Mouse (Mus musculus) large intestine, adult 2 months (tissue): Measurements from ENCODE around the gene Ccn5. TPM values are rescaled to one million over a fixed set of nuclear protein-coding genes. Genes with fewer than 3 reads are reported as not detected.

ENCODE experiments used
- DNase-seq: peaks from one replicate; pipeline ENCODE4 v3.0.0-alpha.2; 2012; ENCODE audit warnings: low read depth, low spot score
- WGBS: fragments of 180-500 bp; shearing (Covaris S2); methylation state at CpG from one replicate; pipeline ENCODE4 v1.1.7; 2018; 5-methylcytosine and 5-hydroxymethylcytosine counted together
- polyA plus RNA-seq: library from polyadenylated mRNA; depleted of rRNA; stranded (reverse); fragments of >200 nt; gene quantifications from 2 replicates; pipeline ENCODE4 v1.2.3, GENCODE M21; 2012; rRNA removed

Gene Ccn5
- polyA plus RNA-seq, 1 experiment: 0.46 TPM

DNA sequence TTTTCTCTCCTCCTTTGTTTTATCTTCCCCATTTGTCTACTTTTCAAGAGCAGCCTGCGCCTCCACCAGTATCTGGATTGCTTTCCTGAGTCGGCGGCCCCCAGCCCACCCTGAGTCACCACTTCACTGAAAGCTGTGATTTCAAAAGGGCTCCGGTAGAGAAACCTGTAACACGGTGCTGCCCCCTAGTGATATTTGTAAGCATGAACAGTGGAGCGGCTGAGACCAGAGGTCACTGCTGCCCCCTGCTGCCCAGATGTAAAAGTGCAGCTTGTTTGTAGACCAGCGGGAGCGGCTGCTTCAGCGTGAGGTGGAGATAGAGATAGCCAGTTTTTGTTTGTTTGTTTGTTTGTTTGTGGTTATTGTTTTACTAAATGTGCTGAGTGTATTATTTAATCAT is 17.4 kb downstream of the Ccn5 start:
- WGBS: 20% methylated on average over 9 of the region's 9 CpGs
- peak; percentile 38 for DNase-seq

GRCm38 (mm10) chr2:163839519-163839918 is 18.9 kb downstream of the Ccn5 start:
- WGBS: 21% methylated on average over 6 of the region's 6 CpGs
- peak; percentile 44 for DNase-seq

DNA sequence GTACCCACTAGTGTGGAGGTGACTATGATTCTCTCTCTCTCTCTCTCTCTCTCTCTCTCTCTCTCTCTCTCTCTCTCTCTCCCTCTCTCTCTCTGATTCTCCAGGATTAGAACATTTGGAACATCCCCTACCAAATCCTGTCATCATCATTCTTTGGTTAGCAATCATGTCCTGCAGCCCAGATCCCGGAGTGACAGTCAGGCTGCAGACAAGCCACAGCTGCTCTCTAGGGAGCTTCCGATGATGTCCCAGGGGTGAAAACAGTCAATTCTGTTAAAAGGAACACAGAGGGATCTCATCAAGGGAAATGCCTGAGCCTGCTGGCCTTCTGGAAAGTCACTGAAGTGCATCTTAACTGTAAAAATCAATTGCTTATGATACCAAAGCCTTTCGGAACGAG is 21.4 kb downstream of the Ccn5 start:
- no peak for DNase-seq
- 70% methylated on average over 4 of the region's 4 CpGs for WGBS

DNA sequence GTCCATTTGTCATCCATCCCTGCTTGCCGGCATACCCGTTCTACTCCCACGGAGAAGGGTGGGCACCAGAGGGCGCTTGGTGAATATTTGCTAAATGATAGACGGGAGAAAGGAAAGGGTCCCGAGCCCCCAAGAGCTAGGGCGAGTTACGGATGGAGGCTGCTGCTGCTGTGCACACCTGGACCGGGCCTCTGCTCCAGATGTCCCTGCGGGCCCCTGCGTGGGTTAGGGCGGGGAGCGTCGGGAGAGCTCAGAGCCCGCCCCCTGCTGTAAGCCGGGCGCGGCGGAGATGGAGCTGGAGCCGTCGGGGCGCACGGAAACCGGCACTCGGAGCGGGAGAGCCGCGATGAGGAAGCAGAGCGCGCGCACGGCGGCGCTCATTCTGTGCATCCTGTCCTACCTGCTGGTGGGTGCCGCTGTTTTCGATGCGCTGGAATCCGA is 32.8 kb downstream of the Ccn5 start, which contains the start of gene Kcnk15:
Gene Kcnk15, plus strand, starts transcription at position 191 of the 441 bp plus-strand sequence.
- 2% methylated on average over 38 of the region's 38 CpGs for WGBS
- no peak for DNase-seq

GRCm38 (mm10) chr2:163857233-163857632 is 36.6 kb downstream of the Ccn5 start:
- whole genome bisulfite sequencing: 68% methylated on average over 6 of the region's 6 CpGs
- DNase-seq: no peak

- 14% methylated on average over 50 of the region's 50 CpGs for WGBS
- DNase-seq: no peak
Observed at GRCm38 (mm10) chr2:163858254-163858947, 37.7 kb downstream of the Ccn5 start.

- WGBS: 88% methylated on average over 5 of the region's 5 CpGs
- no peak for DNase-seq
Observed at GRCm38 (mm10) chr2:163865311-163865710, 44.6 kb downstream of the Ccn5 start.

DNA sequence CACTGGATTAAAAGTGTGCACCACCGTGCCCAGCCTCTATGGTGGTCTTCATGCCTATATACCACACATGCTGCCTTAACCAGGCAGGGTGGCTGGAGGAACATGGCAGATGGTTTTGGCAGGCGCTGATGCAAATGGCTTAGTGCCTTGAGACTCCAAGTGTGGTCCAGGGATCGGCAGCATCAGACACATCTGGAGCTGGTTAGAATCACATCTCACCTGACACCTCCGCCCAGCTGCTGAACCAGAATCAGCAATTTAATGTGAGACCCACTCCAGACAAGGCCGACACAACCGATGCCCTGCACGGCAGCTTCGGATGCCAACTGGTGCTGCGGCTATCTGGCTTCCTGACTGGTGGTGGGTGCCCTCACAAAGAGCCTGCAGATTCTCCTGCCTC is 45.4 kb downstream of the Ccn5 start:
- no peak for DNase-seq
- 89% methylated on average over 9 of the region's 9 CpGs for WGBS

DNA sequence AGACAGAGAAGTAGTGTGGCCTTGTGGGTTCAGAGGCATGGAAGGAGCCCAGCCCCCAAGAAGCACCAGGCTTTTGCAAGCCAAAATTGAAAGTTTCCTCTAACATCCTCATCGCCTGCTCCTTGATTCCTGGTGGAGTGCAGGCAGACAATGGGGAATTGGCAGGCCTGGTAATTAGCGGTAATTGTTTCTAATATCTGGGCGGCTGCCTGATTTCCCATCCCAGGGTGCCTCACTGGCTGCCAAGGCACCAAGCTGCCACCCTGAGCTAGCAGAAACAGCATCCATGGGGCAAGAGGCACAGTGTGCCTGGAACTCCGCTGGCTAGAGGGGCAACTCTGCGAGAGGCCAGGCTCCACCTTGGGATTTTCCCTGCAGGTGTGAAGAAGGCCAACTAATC is 49.1 kb downstream of the Ccn5 start:
- DNase-seq: no peak
- 78% methylated on average over 5 of the region's 5 CpGs for WGBS

DNA sequence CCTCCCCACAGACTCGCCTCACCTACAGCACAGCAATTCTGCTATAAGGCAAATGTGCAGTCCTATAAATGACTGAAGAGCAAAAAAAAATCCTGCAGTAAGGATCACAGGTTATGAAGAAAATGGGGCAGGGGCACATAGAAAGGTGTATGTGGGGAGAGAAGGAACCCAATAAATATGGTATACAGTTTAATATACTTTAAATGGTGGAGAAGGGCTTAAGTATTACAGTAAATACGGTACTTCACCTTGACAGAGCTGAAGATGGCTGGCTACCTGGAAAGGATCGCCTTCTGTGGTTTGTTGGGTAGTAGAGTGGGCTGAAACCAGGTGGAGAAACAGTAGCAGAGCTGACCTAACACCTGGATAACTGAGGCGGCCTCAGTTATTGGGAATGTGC is 50.6 kb downstream of the Ccn5 start:
- WGBS: 86% methylated on average over 4 of the region's 4 CpGs
- no peak for DNase-seq

DNA sequence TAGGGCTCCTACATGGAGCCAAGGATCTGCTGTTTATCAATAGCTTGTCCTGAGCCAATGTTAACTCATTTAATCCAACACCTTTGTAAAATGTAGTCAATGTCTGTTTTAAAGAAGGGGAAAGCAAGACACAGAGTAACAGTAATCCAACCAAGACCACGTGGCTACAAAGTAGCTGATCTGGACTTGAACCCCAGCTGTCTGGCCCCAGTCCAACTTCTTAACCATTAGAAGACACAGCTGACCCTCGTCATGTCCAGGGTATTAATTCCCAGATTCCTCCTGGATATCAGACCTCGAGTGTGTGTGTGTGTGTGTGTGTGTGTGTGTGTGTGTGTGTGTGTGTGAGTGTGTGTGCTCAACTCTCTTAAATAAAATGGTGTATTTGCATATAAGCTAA is 51.2 kb downstream of the Ccn5 start:
- no peak for DNase-seq
- 43% methylated on average over 3 of the region's 3 CpGs for WGBS

DNA sequence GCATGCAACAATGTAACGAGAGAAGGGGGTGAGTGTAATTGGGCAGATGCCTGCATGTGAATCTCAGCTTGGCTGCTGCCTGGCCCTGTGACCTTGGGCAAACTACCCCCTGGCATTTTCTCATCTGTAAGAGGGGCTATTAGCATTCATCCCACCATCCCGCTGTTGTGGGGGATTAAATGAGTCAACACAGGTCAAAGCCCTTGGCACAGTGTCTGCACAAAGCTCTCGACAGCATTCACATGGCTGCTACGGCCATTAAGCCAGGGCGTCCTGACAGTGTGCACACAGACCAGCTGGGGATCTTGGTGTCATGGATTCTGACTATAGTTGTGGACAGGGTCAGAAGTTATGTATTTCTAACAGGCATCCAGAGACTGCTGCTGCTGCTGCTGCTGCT is 54.2 kb downstream of the Ccn5 start:
- WGBS: 62% methylated on average over 5 of the region's 5 CpGs
- no peak for DNase-seq

DNA sequence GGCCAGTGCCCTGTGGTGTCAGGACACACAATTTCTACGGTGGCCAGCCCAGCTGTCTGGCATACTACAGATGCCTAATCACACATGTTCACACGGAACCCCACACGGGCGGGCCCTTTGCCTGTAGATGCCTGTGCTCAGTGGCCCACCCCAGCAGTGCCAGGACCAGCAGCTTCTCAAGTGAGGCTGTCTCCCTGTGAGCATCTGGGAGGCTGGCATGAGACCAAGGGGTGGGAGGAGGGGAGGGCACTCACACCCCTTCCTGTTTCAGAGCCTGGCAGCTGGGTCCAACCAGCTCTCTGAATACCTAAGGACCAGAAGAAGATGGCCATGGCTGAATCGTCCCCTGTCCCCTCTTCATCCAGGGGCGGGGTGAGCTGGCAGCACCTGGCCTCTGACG is 54.8 kb downstream of the Ccn5 start:
- no peak for DNase-seq
- WGBS: 73% methylated on average over 7 of the region's 7 CpGs

GRCm38 (mm10) chr2:163876830-163877498 is 56.3 kb downstream of the Ccn5 start:
- no peak for DNase-seq
- 70% methylated on average over 14 of the region's 14 CpGs for WGBS

- DNase-seq: no peak
- WGBS: 54% methylated on average over 6 of the region's 6 CpGs
Observed at GRCm38 (mm10) chr2:163880891-163881290, 60.2 kb downstream of the Ccn5 start.

Other genes starting within 250 kb of the Ccn5 start
- gene Ttpal, start 218.5 kb upstream of the Ccn5 start, polyA plus RNA-seq: 11.0 and 20.0 TPM in 2 replicates
- gene Serinc3, start 175.7 kb upstream of the Ccn5 start, polyA plus RNA-seq: 292 and 419 TPM in 2 replicates
- 107 TPM in 2 replicates for gene Pkig, start 162.5 kb upstream of the Ccn5 start, polyA plus RNA-seq
- gene Ada, start 70.6 kb upstream of the Ccn5 start, polyA plus RNA-seq: 113 and 304 TPM in 2 replicates
- gene Kcnk15, start 32.8 kb downstream of the Ccn5 start, polyA plus RNA-seq: not detected in 2 replicates
- gene Rims4, start 97.8 kb downstream of the Ccn5 start, polyA plus RNA-seq: 0.08 and 0.12 TPM in 2 replicates
- gene Ywhab, start 174.1 kb downstream of the Ccn5 start, polyA plus RNA-seq: 43.9 and 48.0 TPM in 2 replicates
- 0.78 and 1.1 TPM in 2 replicates for gene Pabpc1l, start 204.6 kb downstream of the Ccn5 start, polyA plus RNA-seq
- 13.6 and 17.5 TPM in 2 replicates for gene Stk4, start 249.5 kb downstream of the Ccn5 start, polyA plus RNA-seq